Mouse (Mus musculus) neural tube, embryonic 11.5 days (tissue): ENCODE measurements around the gene Supt7l. TPM values are rescaled to one million over a fixed set of nuclear protein-coding genes. Genes with fewer than 3 reads are reported as not detected.

Experiments used
- ATAC-seq: fragments of 200-750 bp; cut with Nextera tagmentation; 2 replicates; pipeline ENCODE4 v1.8.0; 2017; ENCODE audit warnings: moderate number of reproducible peaks, mild to moderate bottlenecking, moderate TSS enrichment, moderate library complexity; ENCODE audit not compliant: insufficient read depth, low FRiP score, low TSS enrichment
- DNase-seq: peaks from one replicate; pipeline ENCODE4 v3.0.0-alpha.2; 2015; ENCODE audit warnings: low spot score
- H3K27ac ChIP-seq: fragments of 300-500 bp; sonication (generic); 2 replicates; pipeline ENCODE4 v1.5.1; 2014; ENCODE audit warnings: low read depth, mild to moderate bottlenecking, low read length
- H3K27me3 ChIP-seq: fragments of 300-500 bp; sonication (generic); 2 replicates; pipeline ENCODE4 v1.6.1; 2014; ENCODE audit warnings: mild to moderate bottlenecking, low read length, mixed read lengths; ENCODE audit not compliant: control insufficient read depth, insufficient read depth
- H3K36me3 ChIP-seq: fragments of 300-500 bp; sonication (generic); 2 replicates; pipeline ENCODE4 v1.6.1; 2014; ENCODE audit warnings: mild to moderate bottlenecking, low read length, moderate library complexity, mixed read lengths; ENCODE audit not compliant: control insufficient read depth, insufficient read depth
- H3K4me1 ChIP-seq: fragments of 300-500 bp; sonication (generic); 2 replicates; pipeline ENCODE4 v1.6.1; 2014; ENCODE audit warnings: low read length, mixed read lengths; ENCODE audit not compliant: control insufficient read depth, insufficient read depth
- H3K4me2 ChIP-seq: fragments of 300-500 bp; sonication (generic); 2 replicates; pipeline ENCODE4 v1.6.1; 2014; ENCODE audit warnings: low read depth, mild to moderate bottlenecking, moderate library complexity
- H3K4me3 ChIP-seq: fragments of 300-500 bp; sonication (generic); 2 replicates; pipeline ENCODE4 v1.5.1; 2014; ENCODE audit warnings: low read depth, low read length
- H3K9ac ChIP-seq: fragments of 300-500 bp; sonication (generic); 2 replicates; pipeline ENCODE4 v1.6.1; 2014; ENCODE audit warnings: mild to moderate bottlenecking, low read length
- H3K9me3 ChIP-seq: fragments of 300-500 bp; sonication (generic); 2 replicates; pipeline ENCODE4 v1.6.1; 2016; ENCODE audit warnings: low read length; ENCODE audit not compliant: control insufficient read depth
- WGBS: fragments of 180-500 bp; shearing (Covaris S2); extraction: QIAGEN DNeasy Blood & Tissue Kit; methylation state at CpG from one replicate; pipeline ENCODE4 v1.1.7; 2014; 5-methylcytosine and 5-hydroxymethylcytosine counted together
- polyA plus RNA-seq: library from polyadenylated mRNA; unstranded; fragments of >200 nt; fragmentation: Nextera tagmentation; extraction: Ambion mirVana; gene quantifications from 2 replicates; pipeline ENCODE4 v1.2.1, GENCODE M21; 2014

Gene Supt7l
- polyA plus RNA-seq, 1 experiment from 2014 or later = 19.5 TPM

- 96% methylated on average over 6 of the region's 6 CpGs for WGBS
- DNase-seq (no peak), ATAC-seq (no peak)
- Histone ChIP-seq H3K27ac (no peak overlapping the region), H3K4me1 (no peaks in the 10 kb centered on the region), H3K4me3 (no peak overlapping the region), H3K9ac (no peak overlapping the region), H3K9me3 (no peaks in the 10 kb centered on the region), H3K36me3 (peaks cover 16% of the 10 kb centered on the region), H3K4me2 (no peak overlapping the region), H3K27me3 (no peaks in the 10 kb centered on the region)
These were observed 7.1 kb downstream of the Supt7l start for GRCm38 (mm10) chr5:31520556-31520955.

- H3K4me2 ChIP-seq = no peak overlapping the region
- no peaks in the 10 kb centered on the region for H3K27me3 ChIP-seq
- no peaks in the 10 kb centered on the region for H3K9me3 ChIP-seq
- no peak overlapping the region for H3K4me3 ChIP-seq
- WGBS = 83% methylated on average over 1 of the region's 1 CpGs
- H3K9ac ChIP-seq = no peak overlapping the region
- no peak for ATAC-seq
- H3K27ac ChIP-seq = no peak overlapping the region
- H3K36me3 ChIP-seq = peaks cover 14% of the 10 kb centered on the region
- DNase-seq = no peak
- H3K4me1 ChIP-seq = no peaks in the 10 kb centered on the region
These were observed 15.1 kb downstream of the Supt7l start for GRCm38 (mm10) chr5:31512481-31512880.

DNA sequence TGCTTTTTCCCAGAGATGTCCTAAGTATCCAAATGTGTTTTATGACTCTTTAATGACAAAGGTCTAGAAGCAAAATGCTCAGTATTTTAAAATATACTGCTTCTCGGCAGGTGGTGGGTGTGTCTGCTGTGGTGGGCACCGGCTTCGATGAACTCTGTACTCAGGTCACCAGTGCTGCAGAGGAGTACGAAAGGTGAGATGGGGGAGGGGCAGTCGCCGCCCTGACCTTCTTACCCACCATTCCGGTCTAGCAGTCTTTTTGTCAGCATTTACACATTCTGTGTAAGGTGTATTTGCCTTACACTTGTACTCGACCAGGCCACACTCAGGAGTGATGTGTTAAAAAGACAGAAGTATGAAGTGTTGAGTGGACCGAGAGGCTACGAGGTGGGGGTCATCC lies 22.8 kb downstream of the Supt7l start:
- no peak overlapping the region for H3K4me2 ChIP-seq
- 89% methylated on average over 10 of the region's 10 CpGs for WGBS
- no peak for ATAC-seq
- no peaks in the 10 kb centered on the region for H3K4me1 ChIP-seq
- peaks cover 16% of the 10 kb centered on the region for H3K36me3 ChIP-seq
- no peak overlapping the region for H3K4me3 ChIP-seq
- no peaks in the 10 kb centered on the region for H3K9me3 ChIP-seq
- no peak overlapping the region for H3K9ac ChIP-seq
- H3K27me3 ChIP-seq = no peaks in the 10 kb centered on the region
- DNase-seq = no peak
- H3K27ac ChIP-seq = no peak overlapping the region

GRCm38 (mm10) chr5:31494513-31495297 lies 32.9 kb downstream of the Supt7l start, which contains the start of gene Gpn1:
Gpn1 (plus strand) TSS chr5:31494741.
- Histone ChIP-seq H3K9ac (peak within 1 kb of the TSS; percentile 62), H3K4me1 (no peaks in the 10 kb centered on the region), H3K27ac (no peak within 1 kb of the TSS), H3K4me3 (peak within 1 kb of the TSS; percentile 76), H3K36me3 (peaks cover 7% of the 10 kb centered on the region), H3K9me3 (no peaks in the 10 kb centered on the region), H3K27me3 (no peaks in the 10 kb centered on the region), H3K4me2 (peak within 1 kb of the TSS; percentile 59)
- peak; percentile 100 for ATAC-seq
- DNase-seq = peak; percentile 91
- WGBS = under 1% methylated on average over 49 of the region's 49 CpGs

DNA sequence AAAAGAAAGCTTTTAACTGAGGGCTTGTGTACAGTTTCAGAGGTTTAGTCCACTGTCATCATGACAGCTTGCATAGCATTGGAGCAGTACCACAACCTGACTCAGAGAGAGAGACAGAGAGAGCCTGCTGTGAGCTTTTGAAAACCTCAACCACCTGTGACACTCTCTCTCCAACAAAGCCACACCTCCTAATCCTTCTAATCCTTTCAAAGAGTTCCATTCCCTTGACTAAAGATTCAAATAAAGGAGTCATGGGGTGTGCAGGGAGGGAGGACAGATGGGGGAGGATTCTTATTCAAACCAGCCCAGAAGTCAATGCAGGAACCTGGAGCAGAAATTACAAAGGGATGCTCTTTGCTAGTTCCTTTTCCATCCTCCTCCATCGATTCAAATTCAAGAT lies 35.6 kb downstream of the Supt7l start:
- 55% methylated on average over 1 of the region's 1 CpGs for WGBS
- H3K36me3 ChIP-seq = peaks cover 3% of the 10 kb centered on the region
- no peaks in the 10 kb centered on the region for H3K4me1 ChIP-seq
- ATAC-seq (no peak), DNase-seq (no peak)
- no peak overlapping the region for H3K4me2 ChIP-seq
- no peak overlapping the region for H3K9ac ChIP-seq
- no peaks in the 10 kb centered on the region for H3K27me3 ChIP-seq
- H3K9me3 ChIP-seq = no peaks in the 10 kb centered on the region
- no peak overlapping the region for H3K4me3 ChIP-seq
- no peak overlapping the region for H3K27ac ChIP-seq

- no peaks in the 10 kb centered on the region for H3K9me3 ChIP-seq
- DNase-seq (no peak), ATAC-seq (no peak)
- no peak overlapping the region for H3K27ac ChIP-seq
- no peaks in the 10 kb centered on the region for H3K27me3 ChIP-seq
- no peaks in the 10 kb centered on the region for H3K36me3 ChIP-seq
- H3K4me1 ChIP-seq = no peaks in the 10 kb centered on the region
- no peak overlapping the region for H3K4me2 ChIP-seq
- H3K9ac ChIP-seq = no peak overlapping the region
- no peak overlapping the region for H3K4me3 ChIP-seq
- WGBS = 71% methylated on average over 7 of the region's 7 CpGs
These were observed 38.4 kb downstream of the Supt7l start for GRCm38 (mm10) chr5:31489116-31489769.

DNA sequence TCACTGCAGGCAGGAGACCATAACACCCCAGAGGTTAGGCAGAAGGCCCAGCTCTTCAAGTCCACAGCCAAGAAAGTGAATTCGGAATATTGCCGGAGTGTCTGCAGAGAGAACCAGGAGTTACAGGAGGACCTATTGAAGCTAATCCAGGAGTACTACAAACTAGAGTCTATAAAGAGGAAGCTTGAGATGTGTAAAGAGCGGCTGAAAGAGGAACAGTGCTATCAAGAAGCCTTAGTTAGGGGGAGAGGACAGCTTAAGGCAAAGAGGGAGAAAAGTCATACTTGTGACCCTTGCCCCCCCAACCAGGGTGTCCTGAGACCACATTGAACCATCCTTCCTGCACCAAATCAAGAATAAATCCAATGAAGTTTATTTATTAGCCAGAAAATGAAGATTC lies 39.7 kb downstream of the Supt7l start:
- H3K4me2 ChIP-seq = no peak overlapping the region
- no peak overlapping the region for H3K27ac ChIP-seq
- H3K4me3 ChIP-seq = no peak overlapping the region
- H3K27me3 ChIP-seq = no peaks in the 10 kb centered on the region
- no peak for ATAC-seq
- H3K36me3 ChIP-seq = no peaks in the 10 kb centered on the region
- DNase-seq = no peak
- H3K9me3 ChIP-seq = no peaks in the 10 kb centered on the region
- WGBS = 92% methylated on average over 3 of the region's 3 CpGs
- H3K4me1 ChIP-seq = no peaks in the 10 kb centered on the region
- H3K9ac ChIP-seq = no peak overlapping the region

DNA sequence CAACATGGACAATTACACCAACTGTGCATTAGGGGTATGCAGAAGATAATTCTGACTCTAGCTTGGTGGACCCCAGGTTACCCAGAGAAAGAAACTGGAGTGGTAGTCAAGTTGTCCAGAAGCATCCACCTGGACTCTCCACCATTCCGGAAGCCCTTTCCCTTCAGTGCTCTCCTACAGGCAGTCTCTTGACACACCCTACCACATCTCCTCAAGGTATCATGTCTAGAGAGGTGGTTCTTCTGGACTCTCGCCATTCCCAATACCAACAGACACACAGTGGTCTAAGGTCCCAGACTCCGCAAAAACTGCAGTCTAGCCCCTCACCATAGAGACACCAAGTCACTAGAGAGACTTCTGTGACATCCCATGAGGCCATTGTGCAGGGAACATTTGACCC lies 42.2 kb downstream of the Supt7l start, which contains the start of gene 4930548H24Rik:
4930548H24Rik (plus strand) TSS at position 301 of the 400 bp plus-strand sequence.
- H3K27me3 ChIP-seq = no peaks in the 10 kb centered on the region
- no peaks in the 10 kb centered on the region for H3K9me3 ChIP-seq
- 93% methylated on average over 3 of the region's 3 CpGs for WGBS
- peaks cover 3% of the 10 kb centered on the region for H3K36me3 ChIP-seq
- no peak within 1 kb of the TSS for H3K4me2 ChIP-seq
- DNase-seq = no peak
- no peak within 1 kb of the TSS for H3K27ac ChIP-seq
- ATAC-seq = no peak
- H3K4me3 ChIP-seq = no peak within 1 kb of the TSS
- H3K9ac ChIP-seq = no peak within 1 kb of the TSS
- H3K4me1 ChIP-seq = no peaks in the 10 kb centered on the region

DNA sequence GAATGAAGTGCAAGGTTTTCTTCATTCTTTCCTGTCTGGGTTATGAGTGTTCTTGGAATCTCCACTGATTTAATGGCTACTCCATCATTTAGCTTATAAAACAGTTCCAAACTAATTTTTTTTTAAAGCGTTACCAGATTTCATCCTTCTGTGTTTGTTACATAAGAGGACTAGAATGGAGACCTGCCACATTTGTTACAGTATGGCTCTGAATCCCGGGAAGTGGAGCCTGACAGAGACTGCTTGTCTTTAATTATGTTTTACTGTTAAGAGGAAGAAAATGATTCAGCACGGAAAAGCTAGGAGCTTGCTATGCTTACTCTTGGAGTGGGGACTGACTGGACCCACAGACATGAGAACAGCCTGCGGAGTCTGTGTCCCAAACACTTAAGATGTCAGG lies 47.1 kb downstream of the Supt7l start:
- H3K9ac ChIP-seq = no peak overlapping the region
- no peaks in the 10 kb centered on the region for H3K4me1 ChIP-seq
- H3K36me3 ChIP-seq = peaks cover 8% of the 10 kb centered on the region
- ATAC-seq = no peak
- H3K9me3 ChIP-seq = no peaks in the 10 kb centered on the region
- H3K27me3 ChIP-seq = no peaks in the 10 kb centered on the region
- 94% methylated on average over 4 of the region's 4 CpGs for WGBS
- H3K4me3 ChIP-seq = no peak overlapping the region
- no peak overlapping the region for H3K4me2 ChIP-seq
- DNase-seq = no peak
- H3K27ac ChIP-seq = no peak overlapping the region
